Mouse (Mus musculus): ENCODE data around the gene Ankrd63. TPM values are rescaled to one million over a fixed set of nuclear protein-coding genes. Genes with fewer than 3 reads are reported as not detected.

The Ankrd63 gene
- total RNA-seq, 1 experiment = not detected

- in situ Hi-C loops (cut with MboI; ENCODE audit: low sequenced_read_pairs in 2 of 2, unreplicated experiment in 2 of 2) = loop anchor here in 1 of 2 experiments (5.0 kb wide), 1 partner anchor 189 kb away; no protein-coding TSS in a partner anchor
- TF ChIP-seq CHD2 (IDR thresholded peaks at IDR 0.05; ENCODE audit: low read depth, low read length) = no peak
- no peak for TF ChIP-seq HCFC1 (IDR thresholded peaks at IDR 0.05; ENCODE audit: borderline replicate concordance, insufficient read depth, low read length)
- TF ChIP-seq MAFK (IDR thresholded peaks at IDR 0.05; ENCODE audit: insufficient read depth, low read depth, low read length) = no peak
- no peak for TF ChIP-seq ZNF384 (IDR thresholded peaks at IDR 0.05; ENCODE audit: low read depth, low read length)
- no peak for TF ChIP-seq ZC3H11A (IDR thresholded peaks at IDR 0.05; ENCODE audit: borderline replicate concordance, low read depth, low read length)
- Histone ChIP-seq H3K9me3 (ENCODE audit: control insufficient read depth, insufficient read depth, low read depth, low read length) (no peaks in the 10 kb centered on the region), H3K36me3 (ENCODE audit: control insufficient read depth, insufficient read depth, low read length, poor library complexity, severe bottlenecking) (no peaks in the 10 kb centered on the region), H3K4me1 (ENCODE audit: control insufficient read depth in 2 of 2, insufficient read depth in 2 of 2, low read length in 2 of 2, poor library complexity in 1 of 2) (peaks cover 0 to 11% of the 10 kb centered on the region in 2 experiments; a peak in 1 of 4 replicates), H3K27ac (ENCODE audit: insufficient read depth, low read depth, low read length, poor library complexity, severe bottlenecking) (no peak overlapping the region), H3K4me3 (ENCODE audit: insufficient read depth in 1 of 2, low read depth in 1 of 2, low read length in 2 of 2, poor library complexity in 1 of 2, severe bottlenecking in 1 of 2) (peak overlapping the region; percentile 50 to 55), H3K9ac (ENCODE audit: insufficient read depth, low read depth, low read length, poor library complexity, severe bottlenecking) (0 out of 2 replicates have a peak overlapping the region, but pooled peaks have one; percentile 3)
- DNase-seq (ENCODE audit: low read depth, low spot score) = no peak
These were observed 641 bp downstream of the Ankrd63 start for GRCm38 (mm10) chr2:118702883-118703761.

GRCm38 (mm10) chr2:118701971-118702882 is 1.5 kb downstream of the Ankrd63 start:
- no peak overlapping the region for H3K9ac ChIP-seq (ENCODE audit: insufficient read depth, low read depth, low read length, poor library complexity, severe bottlenecking)

GRCm38 (mm10) chr2:118701161-118701560 is 2.6 kb downstream of the Ankrd63 start:
- in situ Hi-C loops (cut with MboI; ENCODE audit: low sequenced_read_pairs in 2 of 2, unreplicated experiment in 2 of 2) = loop anchor here in 1 of 2 experiments (5.0 kb wide), 1 partner anchor 191 kb away; no protein-coding TSS in a partner anchor
- H3K4me1 ChIP-seq (ENCODE audit: control insufficient read depth in 2 of 2, insufficient read depth in 2 of 2, low read length in 2 of 2, poor library complexity in 1 of 2) = peaks cover 0 to 11% of the 10 kb centered on the region in 2 experiments; a peak in 1 of 4 replicates
- H3K9me3 ChIP-seq (ENCODE audit: control insufficient read depth, insufficient read depth, low read depth, low read length) = no peaks in the 10 kb centered on the region
- no peak overlapping the region for H3K27ac ChIP-seq (ENCODE audit: insufficient read depth, low read depth, low read length, poor library complexity, severe bottlenecking)
- H3K9ac ChIP-seq (ENCODE audit: insufficient read depth, low read depth, low read length, poor library complexity, severe bottlenecking) = no peak overlapping the region
- H3K36me3 ChIP-seq (ENCODE audit: control insufficient read depth, insufficient read depth, low read length, poor library complexity, severe bottlenecking) = no peaks in the 10 kb centered on the region
- no peak for DNase-seq (ENCODE audit: low read depth, low spot score)
- no peak for TF ChIP-seq MAFK (IDR thresholded peaks at IDR 0.05; ENCODE audit: insufficient read depth, low read depth, low read length)
- TF ChIP-seq ZNF384 (IDR thresholded peaks at IDR 0.05; ENCODE audit: low read depth, low read length) = no peak
- no peak for TF ChIP-seq CHD2 (IDR thresholded peaks at IDR 0.05; ENCODE audit: low read depth, low read length)
- TF ChIP-seq ZC3H11A (IDR thresholded peaks at IDR 0.05; ENCODE audit: borderline replicate concordance, low read depth, low read length) = no peak
- TF ChIP-seq HCFC1 (IDR thresholded peaks at IDR 0.05; ENCODE audit: borderline replicate concordance, insufficient read depth, low read length) = no peak
- no peak overlapping the region for H3K4me3 ChIP-seq (ENCODE audit: insufficient read depth in 1 of 2, low read depth in 1 of 2, low read length in 2 of 2, poor library complexity in 1 of 2, severe bottlenecking in 1 of 2)

More at GRCm38 (mm10) chr2:118701971-118702882, 1.5 kb downstream of the Ankrd63 start:
- TF ChIP-seq CHD2 (IDR thresholded peaks at IDR 0.05; ENCODE audit: low read depth, low read length) = no peak
- TF ChIP-seq HCFC1 (IDR thresholded peaks at IDR 0.05; ENCODE audit: borderline replicate concordance, insufficient read depth, low read length) = no peak
- in situ Hi-C loops (cut with MboI; ENCODE audit: low sequenced_read_pairs in 2 of 2, unreplicated experiment in 2 of 2) = loop anchor here in 1 of 2 experiments (5.0 kb wide), 1 partner anchor 190 kb away; no protein-coding TSS in a partner anchor
- no peak overlapping the region for H3K27ac ChIP-seq (ENCODE audit: insufficient read depth, low read depth, low read length, poor library complexity, severe bottlenecking)
- no peak for DNase-seq (ENCODE audit: low read depth, low spot score)
- no peaks in the 10 kb centered on the region for H3K9me3 ChIP-seq (ENCODE audit: control insufficient read depth, insufficient read depth, low read depth, low read length)
- peaks cover 0 to 11% of the 10 kb centered on the region in 2 experiments; a peak in 1 of 4 replicates for H3K4me1 ChIP-seq (ENCODE audit: control insufficient read depth in 2 of 2, insufficient read depth in 2 of 2, low read length in 2 of 2, poor library complexity in 1 of 2)
- H3K4me3 ChIP-seq (ENCODE audit: insufficient read depth in 1 of 2, low read depth in 1 of 2, low read length in 2 of 2, poor library complexity in 1 of 2, severe bottlenecking in 1 of 2) = peak overlapping the region; percentile 50 to 55; a peak in 3 of 4 replicates
- no peaks in the 10 kb centered on the region for H3K36me3 ChIP-seq (ENCODE audit: control insufficient read depth, insufficient read depth, low read length, poor library complexity, severe bottlenecking)
